Mouse (Mus musculus) gastrocnemius, adult 18-20 months (tissue): Measurements from ENCODE around the gene Fbxo10. TPM values are rescaled to one million over a fixed set of nuclear protein-coding genes. Genes with fewer than 3 reads are reported as not detected.
"Not testable (repeated sequence)": the region's sequence is repeated elsewhere in the genome, so short reads cannot be mapped to it uniquely, and the experiment has no call there.

Experiments
- DNase-seq: peaks from one replicate; pipeline ENCODE4 v3.0.0; 2021; ENCODE audit warnings: low spot score
- total RNA-seq, 2 experiments: library from RNA; stranded (reverse); gene quantifications; 2 replicates each; pipeline ENCODE4 v1.2.3; 2021

The Fbxo10 gene
- total RNA-seq, 2 experiments from 2014 or later: 1.8 TPM

GRCm38 (mm10) chr4:45005452-45005851 lies 79.0 kb downstream of the Fbxo10 start:
- no peak for DNase-seq

GRCm38 (mm10) chr4:45000001-45000400 lies 84.4 kb downstream of the Fbxo10 start:
- DNase-seq: no peak

GRCm38 (mm10) chr4:44998071-44998470 lies 86.3 kb downstream of the Fbxo10 start:
- DNase-seq: no peak

GRCm38 (mm10) chr4:44994776-44995175 lies 89.6 kb downstream of the Fbxo10 start:
- DNase-seq: no peak

GRCm38 (mm10) chr4:44993847-44994246 lies 90.6 kb downstream of the Fbxo10 start:
- no peak for DNase-seq

- not testable (repeated sequence) for DNase-seq
Measured at GRCm38 (mm10) chr4:44993179-44993578, 91.2 kb downstream of the Fbxo10 start.

GRCm38 (mm10) chr4:44992330-44992729 lies 92.1 kb downstream of the Fbxo10 start:
- not testable (repeated sequence) for DNase-seq

- no peak for DNase-seq
Measured at GRCm38 (mm10) chr4:44990560-44990959, 93.8 kb downstream of the Fbxo10 start.

Other genes with a start within 250 kb of the Fbxo10 start
- gene Grhpr, start 103.2 kb downstream of the Fbxo10 start, total RNA-seq: 10 to 100 TPM; 21.9 to 28.0 TPM
- gene Zbtb5, start 72.2 kb downstream of the Fbxo10 start, total RNA-seq: 1 to 10 TPM; 2.0 to 2.3 TPM
- gene Polr1e, start 66.0 kb downstream of the Fbxo10 start, total RNA-seq: 1 to 10 TPM; 4.1 to 4.5 TPM
- gene Tomm5, start 23.5 kb upstream of the Fbxo10 start, total RNA-seq: 10 to 100 TPM; 67.4 to 69.0 TPM
- not detected for gene Frmpd1, start 100.3 kb upstream of the Fbxo10 start, total RNA-seq
- 1 to 10 TPM; 5.8 to 6.0 TPM for gene Trmt10b, start 212.5 kb upstream of the Fbxo10 start, total RNA-seq